Mouse (Mus musculus): ENCODE results near the gene Ubl7.

- TF ChIP-seq CTCF (IDR thresholded peaks at IDR 0.05; ENCODE audit: control insufficient read depth, insufficient read depth, insufficient replicate concordance, low read depth, low read length) (no peak), POLR2A (IDR thresholded peaks at IDR 0.05; ENCODE audit: control insufficient read depth, low read depth, low read length) (no peak)
Observed at GRCm38 (mm10) chr9:57904250-57904644, 6.5 kb upstream of the Ubl7 start.

All from testis, adult 2 months (tissue).